Mouse (Mus musculus) kidney, postnatal 36 days (tissue): ENCODE results near the gene Polr2i.

Experiments used
- DNase-seq, 2 experiments: peaks; one replicate each; pipeline ENCODE4 v3.0.0; 2021 to 2022; ENCODE audit warnings: mixed read lengths in 2 of 2

The Polr2i gene

DNA sequence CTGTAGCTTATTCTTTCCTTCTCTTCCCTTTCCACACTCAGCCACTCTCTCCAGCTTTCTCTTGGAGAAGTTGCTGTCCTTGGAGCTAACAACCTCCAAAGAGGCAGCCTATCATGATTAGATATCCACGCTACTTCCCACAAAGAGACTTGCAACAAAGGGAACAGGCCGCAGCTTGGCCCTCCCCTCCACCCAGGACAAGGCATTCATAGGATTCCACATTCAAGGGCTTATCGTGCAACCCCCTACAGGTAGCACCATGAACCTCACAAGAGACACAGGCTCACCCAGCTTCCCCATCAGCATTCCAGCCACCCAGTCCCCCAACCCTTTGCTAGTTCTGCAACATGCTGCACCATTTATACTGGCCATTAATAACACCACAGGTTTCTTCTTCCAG is 35.0 kb downstream of the Polr2i start:
- DNase-seq, result no peak

DNA sequence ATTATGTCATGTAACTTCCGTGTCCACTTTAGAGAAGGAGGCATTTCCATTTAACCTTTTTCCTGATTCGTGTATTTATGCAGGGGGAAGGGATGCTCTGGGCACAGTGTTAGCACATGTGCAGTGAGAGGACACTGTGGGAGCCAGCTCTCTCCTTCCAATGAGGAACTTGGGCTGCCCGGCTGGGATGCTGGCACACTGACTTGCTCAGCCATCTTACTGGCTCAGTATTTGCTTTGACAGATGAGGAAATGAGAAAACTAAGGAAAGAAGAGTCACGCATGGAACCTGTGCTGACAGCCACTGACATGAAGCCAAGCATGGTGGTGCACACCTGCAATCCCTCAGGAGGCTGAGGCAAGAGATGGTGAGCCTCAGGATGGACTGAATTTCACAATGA is 37.9 kb downstream of the Polr2i start:
- DNase-seq, result no peak

GRCm38 (mm10) chr7:30274383-30274782 is 42.6 kb downstream of the Polr2i start:
- no peak for DNase-seq

DNA sequence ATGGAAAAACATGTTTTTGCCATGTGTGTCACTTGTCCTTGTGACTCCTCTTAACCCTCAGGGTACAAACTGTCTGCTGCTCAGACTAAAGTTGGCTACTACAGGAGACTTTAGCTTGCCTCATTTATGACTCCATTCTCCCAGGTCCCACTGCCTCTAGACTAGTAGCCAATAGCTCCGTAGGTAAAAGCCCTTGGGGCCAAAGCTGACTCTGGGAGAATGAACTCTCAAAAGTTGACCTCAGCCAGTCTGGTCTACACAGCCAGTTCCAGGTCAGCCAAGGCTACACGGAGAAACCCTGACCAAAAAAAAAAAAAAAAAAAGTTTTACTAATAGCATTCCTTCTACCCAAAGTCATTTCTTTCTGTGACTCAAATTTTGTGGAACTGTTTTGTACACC is 47.2 kb downstream of the Polr2i start:
- DNase-seq, result peak in 1 of 2 experiments; percentile 18

GRCm38 (mm10) chr7:30279536-30279935 is 47.8 kb downstream of the Polr2i start:
- peak in 1 of 2 experiments; percentile 20 for DNase-seq

- DNase-seq, result peak; percentile 94 to 95
These were observed 48.4 kb downstream of the Polr2i start, which contains the start of the genes Thap8 and Wdr62 for GRCm38 (mm10) chr7:30279951-30280669. Thap8 (plus strand) TSS chr7:30280094. Wdr62 (minus strand) TSS chr7:30280419.

DNA sequence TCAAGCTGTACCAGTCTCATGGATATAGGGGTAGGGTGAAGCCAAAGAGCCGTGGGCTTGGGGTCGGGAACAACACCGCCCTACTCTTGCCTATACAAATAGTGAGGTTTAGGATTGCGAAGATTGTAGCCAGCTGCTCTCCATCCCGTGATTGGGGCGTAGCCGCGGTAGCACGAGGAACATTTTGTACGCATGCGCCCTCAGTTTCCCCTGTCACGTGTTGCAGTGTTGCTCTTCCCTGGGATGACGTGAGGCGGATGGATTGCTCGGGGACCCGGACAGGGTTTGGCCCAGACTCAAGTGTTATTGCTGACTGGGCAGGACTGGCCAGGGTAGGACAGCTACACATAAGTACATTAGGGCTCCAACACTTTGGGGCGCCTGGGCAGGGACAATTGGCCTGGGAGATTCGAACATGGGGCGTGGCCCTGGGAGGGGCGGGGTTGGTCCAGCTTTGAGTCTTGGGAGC is 49.0 kb downstream of the Polr2i start:
- DNase-seq, result peak; percentile 86 to 91

DNA sequence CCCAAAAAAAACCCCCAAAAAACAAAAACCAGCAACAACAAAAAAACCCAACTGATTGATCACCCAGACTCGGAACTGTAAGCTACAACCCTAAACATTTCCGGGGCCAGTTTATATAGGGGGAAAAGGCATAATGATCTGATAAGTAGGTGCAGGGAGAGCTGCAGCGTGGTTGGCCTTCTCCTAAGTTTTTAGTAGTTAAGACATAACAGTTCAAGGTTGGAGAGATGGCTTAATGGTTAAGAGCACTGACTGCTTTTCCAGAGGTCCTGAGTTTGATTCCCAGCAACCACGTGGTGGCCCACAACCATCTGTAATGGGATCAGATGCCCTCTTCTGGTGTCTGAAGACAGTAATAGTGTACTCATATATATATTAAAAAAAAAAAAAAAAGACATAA is 49.8 kb downstream of the Polr2i start:
- no peak for DNase-seq

- DNase-seq, result no peak
These were observed 51.0 kb downstream of the Polr2i start for GRCm38 (mm10) chr7:30282740-30283139.
